Mouse (Mus musculus) liver, postnatal 0 days (tissue): ENCODE measurements at regions not wholly inside any gene's neighbourhood (a gene's known extent, or its start where the extent isn't known, plus 50 kb on each side); places are given as distances from the start of the nearest gene placed in this dataset.

Experiments used
- CTCF ChIP-seq: sonication (generic); IDR thresholded peaks from 2 replicates; pipeline ENCODE4 v1.5.1; 2016; ENCODE audit warnings: antibody characterized with exemption, low read depth
- EP300 ChIP-seq: IDR thresholded peaks from 2 replicates; pipeline ENCODE4 v1.6.1; 2016; ENCODE audit warnings: antibody characterized with exemption, low read depth, mild to moderate bottlenecking

DNA sequence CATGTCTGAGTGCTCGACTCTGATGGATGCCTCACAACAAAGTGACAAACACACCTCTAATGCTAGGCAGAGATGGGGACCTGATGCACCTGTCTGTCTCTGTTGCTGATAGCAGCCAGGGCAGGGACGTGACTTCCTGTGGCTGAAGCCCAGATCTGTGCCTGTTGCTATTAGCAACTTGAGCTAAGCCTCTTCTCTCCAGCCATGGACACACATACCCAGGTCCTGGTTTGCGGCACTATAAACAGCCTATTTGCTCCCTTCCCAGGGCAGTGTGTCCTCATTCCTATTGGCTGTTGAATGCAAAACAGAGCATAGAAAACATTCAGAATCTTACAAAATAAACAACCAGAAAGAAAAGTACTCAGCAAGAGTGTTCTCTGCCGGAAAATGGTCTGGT lies 273.5 kb downstream of the Irs2 start:
- TF ChIP-seq CTCF: no peak
- TF ChIP-seq EP300: no peak
